Mouse (Mus musculus) embryonic stem cell, embryonic (primary cell): ENCODE measurements at regions not wholly inside any gene's neighbourhood (a gene's known extent, or its start where the extent isn't known, plus 50 kb on each side); places are given as distances from the start of the nearest gene placed in this dataset.

Source experiments
- CTCF ChIA-PET, 4 experiments: fragments of 300-600 bp in 2 of 4; fragments of 350-600 bp in 2 of 4; sonication (Branson Sonifier 250); formaldehyde crosslinking; loops; one replicate each; lab custom pipeline; 2022; ENCODE audit warnings: inconsistent platforms in 2 of 4; lab: Charles Lee
- POLR2A ChIA-PET, 4 experiments: fragments of 300-600 bp in 2 of 4; fragments of 350-600 bp in 2 of 4; sonication (Branson Sonifier 250); formaldehyde crosslinking; loops; one replicate each; lab custom pipeline; 2022; ENCODE audit warnings: antibody characterized with exemption in 4 of 4, inconsistent platforms in 1 of 4; lab: Charles Lee

DNA sequence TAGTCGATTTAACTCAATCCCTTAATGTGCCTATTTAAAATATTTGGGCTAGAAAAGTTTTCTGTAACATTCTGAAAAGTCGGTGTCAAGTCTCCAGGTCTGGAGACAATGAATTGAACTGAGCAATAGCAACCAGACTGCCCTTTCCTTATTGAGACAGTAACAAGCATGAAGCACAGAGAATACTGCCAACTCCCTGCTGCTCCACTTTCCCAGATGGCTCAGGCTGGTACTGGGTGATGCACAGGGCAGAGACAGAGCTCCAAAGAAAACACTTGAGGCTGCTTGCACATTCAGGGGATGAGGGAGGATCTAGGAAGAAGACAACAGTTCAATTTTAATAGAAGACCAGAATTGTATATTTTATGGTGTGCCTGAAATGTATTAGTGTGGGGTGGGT is 87.7 kb upstream of the Sorcs1 start:
- CTCF ChIA-PET: interaction anchor here in 1 of 4 experiments (0.6 kb wide), 1 partner anchor 28 kb away, joined by 3 read pairs; no protein-coding TSS in a partner anchor
- POLR2A ChIA-PET: no interaction called here
